Mouse (Mus musculus): Measurements from ENCODE around the gene Zbtb8os.

DNA sequence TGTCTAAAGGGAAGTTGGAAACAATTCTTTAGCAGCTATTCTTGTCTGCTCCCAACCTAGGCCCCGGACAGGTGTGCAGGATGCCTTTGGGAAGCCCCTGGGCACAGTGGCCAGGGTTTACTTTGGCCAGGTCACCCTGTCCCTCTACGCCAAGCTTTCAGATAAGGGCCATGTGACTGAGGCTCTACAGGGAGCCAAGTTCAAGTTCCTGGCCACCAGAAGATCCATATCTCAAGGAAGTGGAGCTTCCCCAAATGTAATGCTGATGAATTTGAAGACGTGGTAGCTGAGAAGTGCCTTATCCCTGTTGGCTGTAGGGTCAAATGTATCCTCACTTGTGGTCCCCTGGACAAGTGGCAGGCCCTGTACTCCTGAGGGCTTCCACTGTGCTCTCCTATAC, 44.3 kb downstream of the Zbtb8os start:
- TF ChIP-seq CTCF (IDR thresholded peaks at IDR 0.05; ENCODE audit: borderline replicate concordance, insufficient read depth, low read length), result no peak
- TF ChIP-seq POLR2A (IDR thresholded peaks at IDR 0.05; ENCODE audit: low read depth, low read length), result no peak
